Mouse (Mus musculus) testis, postnatal 14 days (tissue): ENCODE data around the gene Lrrc8e.
A peak's percentile ranks its signal among the peaks of the same experiment; 100 is the strongest.
"Not testable (repeated sequence)": the region's sequence is repeated elsewhere in the genome, so short reads cannot be mapped to it uniquely, and the experiment has no call there.

Experiments used
- DNase-seq: peaks from one replicate; pipeline ENCODE4 v3.0.0; 2021; ENCODE audit warnings: low spot score

Gene Lrrc8e

DNA sequence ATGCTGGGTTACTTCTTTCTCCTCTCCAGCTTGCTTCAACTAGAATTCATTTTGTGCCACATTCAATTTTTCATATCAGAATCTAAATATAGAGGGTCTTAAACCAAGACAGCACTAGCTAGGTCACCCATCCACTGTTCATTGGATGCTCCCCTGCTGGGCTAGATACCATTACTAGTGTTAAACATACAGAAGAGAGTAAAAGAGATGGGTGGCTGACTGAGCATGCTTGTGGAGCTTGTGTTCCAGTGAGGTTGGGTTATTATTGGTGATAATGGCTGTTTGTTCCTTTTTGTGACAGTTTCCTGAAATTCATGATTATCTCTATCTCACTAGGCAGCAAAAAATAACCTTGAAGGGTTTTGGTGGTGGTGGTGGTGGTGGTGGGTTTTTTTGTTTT lies 4.6 kb upstream of the Lrrc8e start:
- DNase-seq: no peak

DNA sequence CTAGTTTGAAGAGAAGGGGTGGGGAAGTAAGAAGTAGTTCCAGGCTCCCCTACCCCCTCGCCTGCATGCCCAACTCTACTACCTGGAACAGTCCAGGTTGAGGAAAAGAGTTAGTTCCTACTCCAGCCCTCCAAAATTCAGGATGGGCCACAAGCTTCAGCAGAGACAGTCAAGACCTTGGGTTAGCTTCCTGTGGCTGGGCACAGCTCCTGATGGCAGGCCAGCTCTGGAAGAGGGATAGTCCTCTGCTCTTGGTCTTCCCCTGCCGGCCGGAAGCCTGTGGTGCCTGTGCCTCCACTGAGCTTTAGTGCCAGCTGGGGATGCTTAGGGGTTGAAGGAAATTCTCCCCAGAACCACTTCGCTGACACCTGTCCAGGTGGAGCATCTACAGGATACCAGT lies 304 bp upstream of the Lrrc8e start:
- no peak for DNase-seq

DNA sequence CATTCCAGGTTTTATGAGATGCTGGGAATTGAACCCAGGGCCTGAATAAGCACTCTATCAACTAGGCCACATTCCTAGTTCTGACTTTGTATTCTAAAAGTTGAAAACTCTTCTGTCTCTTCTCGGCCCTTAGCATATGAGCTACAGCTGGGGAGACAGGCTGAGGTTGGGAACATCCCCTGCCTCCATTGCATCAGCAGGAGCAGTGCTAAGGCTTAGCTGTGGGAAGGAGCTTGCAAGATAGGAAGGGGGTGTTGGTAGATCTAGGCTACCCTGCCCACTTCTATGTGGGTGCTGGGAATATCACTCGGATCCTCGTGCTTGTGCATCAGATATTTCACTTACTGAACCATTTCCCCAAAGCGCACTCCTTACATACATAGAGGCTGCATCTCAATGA lies 1.3 kb downstream of the Lrrc8e start:
- DNase-seq: no peak

GRCm38 (mm10) chr8:4229784-4230183 lies 3.2 kb downstream of the Lrrc8e start:
- DNase-seq: no peak

DNA sequence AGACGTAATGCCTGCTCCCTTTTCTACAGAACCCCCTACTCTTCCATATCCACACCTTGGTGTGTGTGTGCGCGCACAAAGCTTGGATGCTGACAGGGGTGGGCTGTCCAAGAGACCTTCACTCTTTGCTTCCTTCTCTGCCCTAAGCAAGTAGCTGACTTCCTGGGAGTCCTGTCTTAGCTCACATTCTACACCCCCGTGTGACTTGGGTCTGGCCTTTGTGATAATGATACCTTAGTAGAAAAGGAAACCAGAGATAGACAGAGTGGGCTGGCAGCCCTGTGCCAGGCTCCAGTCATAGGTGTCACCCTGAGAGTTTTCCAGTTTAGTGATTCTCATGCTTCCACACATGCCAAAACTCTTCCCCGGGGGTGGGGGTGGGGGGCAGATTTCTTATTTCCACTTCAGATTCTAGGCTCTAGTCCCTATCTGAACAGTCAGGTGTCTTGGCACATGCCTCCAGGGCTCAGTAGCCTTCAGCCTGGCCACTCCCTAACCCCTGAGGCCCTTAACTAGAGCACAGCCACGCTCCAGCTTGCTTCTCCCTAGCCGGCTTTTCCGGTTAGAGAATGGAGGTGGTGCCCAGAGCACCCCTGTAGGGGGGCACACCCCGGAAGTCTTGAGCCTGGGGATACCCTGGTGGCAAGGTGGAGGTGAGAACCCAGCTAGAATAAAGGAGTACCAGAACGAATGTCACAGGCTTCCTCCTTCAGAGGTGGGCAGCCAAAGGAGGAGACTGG lies 4.2 kb downstream of the Lrrc8e start:
- no peak for DNase-seq

DNA sequence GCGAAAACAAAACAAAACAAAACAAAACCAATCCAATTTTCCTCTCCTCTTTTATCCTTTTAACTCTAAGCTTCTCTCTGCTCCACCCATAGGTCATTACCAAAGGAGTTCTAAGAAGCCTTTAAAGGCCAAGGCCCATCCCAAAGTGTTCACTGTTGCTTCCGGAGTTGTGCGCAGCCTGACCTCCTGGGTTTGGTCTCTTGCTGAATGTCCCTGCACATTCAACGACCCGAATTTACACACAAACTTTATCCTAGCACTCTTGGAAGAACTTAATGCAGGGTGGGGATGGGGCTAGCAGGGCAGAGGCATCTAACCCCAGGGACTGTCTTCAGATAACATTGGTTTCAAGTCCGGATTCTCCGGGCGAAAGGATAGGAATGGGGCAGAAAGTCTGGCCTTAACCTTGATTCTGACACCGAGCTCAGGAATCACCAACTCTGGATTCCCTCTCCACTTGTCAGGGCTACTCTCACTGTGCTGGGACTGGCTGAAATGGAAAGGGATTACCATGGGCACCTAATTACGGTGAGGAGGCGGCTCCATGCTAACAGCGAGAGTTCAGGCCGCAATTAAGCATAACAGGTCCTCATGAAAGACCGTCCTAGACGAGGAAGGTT lies 11.3 kb downstream of the Lrrc8e start:
- DNase-seq: no peak

DNA sequence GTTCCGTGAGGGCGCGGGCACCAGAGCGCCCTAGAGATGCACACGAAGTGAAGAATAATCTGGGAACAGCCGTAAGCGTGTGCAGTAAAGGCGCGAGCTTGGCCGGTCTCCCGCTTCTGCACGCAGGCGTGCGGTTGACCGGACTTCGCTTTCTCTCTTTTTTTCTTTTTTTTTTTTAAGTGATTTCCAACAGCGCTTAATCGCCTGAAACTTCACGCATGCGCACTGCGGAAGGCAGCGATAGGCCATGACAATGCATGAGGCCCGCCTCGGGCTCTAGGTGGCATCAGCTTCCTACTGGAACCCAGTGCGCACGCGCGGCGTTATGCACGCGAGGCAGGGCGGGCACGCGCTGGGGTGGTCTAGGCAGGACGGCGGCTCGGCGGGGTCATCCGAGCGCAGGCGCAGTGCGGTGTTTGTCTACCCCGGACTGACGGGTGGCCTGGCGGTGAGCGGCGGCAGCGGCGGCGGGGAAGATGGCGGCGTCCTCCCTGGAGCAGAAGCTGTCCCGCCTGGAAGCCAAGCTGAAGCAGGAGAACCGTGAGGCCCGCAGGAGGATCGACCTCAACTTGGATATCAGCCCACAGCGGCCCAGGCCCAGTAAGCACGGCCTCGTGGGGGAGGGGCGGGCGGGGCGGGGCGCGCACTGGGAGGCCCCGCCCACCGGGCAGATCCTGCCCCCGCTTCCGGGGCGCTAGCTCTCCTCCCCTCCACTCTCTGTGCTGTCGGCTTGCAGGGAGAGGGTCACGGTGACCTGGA lies 12.0 kb downstream of the Lrrc8e start, which contains the start of the genes Map2k7 and Gm49320:
Gene Map2k7, plus strand, starts transcription at position 307 of the 759 bp plus-strand sequence.
Gene Gm49320, plus strand, starts transcription at position 432 of the 759 bp plus-strand sequence.
- DNase-seq: peak; percentile 100

GRCm38 (mm10) chr8:4239193-4239890 lies 12.7 kb downstream of the Lrrc8e start:
- DNase-seq: no peak

DNA sequence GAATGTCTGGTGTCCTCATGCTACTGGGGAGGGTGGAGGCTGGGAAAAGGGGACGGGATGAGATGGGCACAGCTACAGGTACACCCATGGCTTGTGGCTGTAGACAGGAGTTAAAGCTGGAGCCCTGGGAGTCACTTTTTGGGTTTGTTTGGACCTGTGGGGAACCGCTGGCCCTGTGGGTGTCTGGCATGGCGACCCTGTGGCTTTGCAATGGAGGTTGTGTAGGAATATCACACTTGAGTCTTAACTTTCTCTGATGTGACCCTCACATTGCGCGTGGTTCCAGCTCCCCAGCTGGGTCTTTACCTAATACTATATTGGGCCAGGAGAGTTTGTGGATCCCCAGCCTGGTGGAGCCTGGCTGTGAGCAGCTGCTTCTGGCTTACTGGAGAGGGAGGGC lies 18.4 kb downstream of the Lrrc8e start:
- DNase-seq: no peak

DNA sequence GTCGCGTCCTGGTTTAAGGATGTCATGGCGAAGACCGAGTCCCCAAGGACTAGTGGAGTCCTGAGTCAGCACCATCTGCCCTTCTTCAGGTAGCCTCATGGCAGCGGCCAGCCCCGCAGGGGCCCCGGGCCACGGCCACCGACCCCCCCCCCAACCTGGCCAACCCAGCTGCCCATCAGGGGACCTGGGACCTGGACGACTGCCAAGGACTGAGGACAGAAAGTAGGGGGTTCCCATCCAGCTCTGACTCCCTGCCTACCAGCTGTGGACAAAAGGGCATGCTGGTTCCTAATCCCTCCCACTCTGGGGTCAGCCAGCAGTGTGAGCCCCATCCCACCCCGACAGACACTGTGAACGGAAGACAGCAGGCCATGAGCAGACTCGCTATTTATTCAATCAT lies 19.1 kb downstream of the Lrrc8e start:
- DNase-seq: no peak

DNA sequence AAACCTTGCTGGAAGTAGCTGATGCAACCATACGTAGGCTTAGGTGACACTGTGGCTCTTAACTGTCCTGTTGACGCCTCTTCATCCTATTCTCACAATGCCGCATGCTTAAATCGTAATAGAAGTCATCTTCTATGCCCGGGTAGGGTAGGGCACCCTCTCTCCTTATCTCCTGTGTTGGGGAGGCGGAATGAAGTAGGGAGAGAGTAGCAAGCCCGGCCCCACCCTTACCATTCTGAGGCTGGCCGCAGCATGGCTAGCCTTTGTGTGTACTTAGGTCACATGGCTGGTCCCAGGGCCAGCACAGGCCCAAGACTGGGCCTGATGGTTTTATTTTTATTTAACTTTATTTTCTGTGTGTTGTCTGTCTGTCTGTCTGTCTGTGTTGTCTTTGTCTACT lies 20.6 kb downstream of the Lrrc8e start:
- no peak for DNase-seq

DNA sequence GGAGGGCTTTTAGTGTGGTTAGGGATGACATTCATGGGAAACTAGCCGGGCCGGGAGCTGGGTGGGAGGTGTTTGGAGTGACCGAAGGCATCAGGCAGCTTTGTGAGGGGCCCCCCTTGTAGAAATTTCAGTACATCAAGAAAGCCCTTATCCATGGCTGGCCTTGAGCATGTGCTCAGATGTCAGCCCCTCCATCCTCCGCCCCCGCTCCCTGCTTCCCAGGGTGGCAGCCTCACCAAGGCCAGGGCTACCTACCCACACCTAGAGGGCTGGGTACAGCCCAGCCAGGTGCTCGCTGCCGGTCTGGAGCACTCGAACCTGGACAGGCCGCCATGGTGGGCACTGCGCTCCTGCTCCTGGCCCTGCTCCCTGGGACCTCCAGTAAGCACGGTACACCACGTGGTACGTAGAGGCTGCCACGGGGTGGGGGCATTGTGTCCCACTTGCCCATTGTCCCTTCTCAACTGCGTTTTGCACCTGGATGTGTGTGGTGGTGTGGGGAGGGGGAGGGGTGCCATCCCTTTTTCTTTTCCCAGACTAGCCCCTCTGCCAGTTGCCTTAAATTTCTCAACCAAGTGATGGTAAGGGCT lies 21.4 kb downstream of the Lrrc8e start, which contains the start of gene Tgfbr3l:
Gene Tgfbr3l, plus strand, starts transcription at position 264 of the 590 bp plus-strand sequence.
- DNase-seq: no peak

GRCm38 (mm10) chr8:4249213-4249612 lies 22.6 kb downstream of the Lrrc8e start:
- peak; percentile 57 for DNase-seq

- peak; percentile 81 for DNase-seq
Measured at GRCm38 (mm10) chr8:4250306-4250970, 23.8 kb downstream of the Lrrc8e start.

GRCm38 (mm10) chr8:4252116-4252760 lies 25.6 kb downstream of the Lrrc8e start:
- no peak for DNase-seq

GRCm38 (mm10) chr8:4252934-4253841 lies 26.6 kb downstream of the Lrrc8e start, which contains the start of gene Snapc2:
TSS of gene Snapc2 (plus strand) at chr8:4253080.
- peak; percentile 95 for DNase-seq

GRCm38 (mm10) chr8:4254001-4254400 lies 27.4 kb downstream of the Lrrc8e start:
- DNase-seq: no peak

- not testable (repeated sequence) for DNase-seq
Measured at GRCm38 (mm10) chr8:4255471-4255870, 28.8 kb downstream of the Lrrc8e start.

DNA sequence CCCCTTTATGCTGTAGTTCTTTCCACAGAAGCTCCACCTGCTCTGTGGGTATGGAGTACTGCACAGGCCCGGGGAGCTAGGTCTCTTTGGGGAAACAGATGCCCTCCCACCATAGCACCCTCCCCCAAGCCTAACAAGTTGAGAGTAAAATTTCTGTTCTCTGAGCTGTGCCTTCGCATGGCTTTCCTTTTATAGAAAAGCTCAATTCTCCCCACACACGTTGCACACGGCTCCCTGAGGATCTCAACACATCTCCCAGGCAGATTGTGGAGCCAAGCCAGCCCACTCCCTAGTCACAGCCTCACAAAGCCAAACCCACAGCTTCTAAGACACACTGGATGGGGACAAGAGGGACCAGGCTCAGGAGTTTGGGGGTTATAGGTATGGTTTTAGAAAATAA lies 30.3 kb downstream of the Lrrc8e start:
- no peak for DNase-seq

- DNase-seq: no peak
Measured at GRCm38 (mm10) chr8:4257350-4257749, 30.7 kb downstream of the Lrrc8e start.
